In the genomic region with DNA sequence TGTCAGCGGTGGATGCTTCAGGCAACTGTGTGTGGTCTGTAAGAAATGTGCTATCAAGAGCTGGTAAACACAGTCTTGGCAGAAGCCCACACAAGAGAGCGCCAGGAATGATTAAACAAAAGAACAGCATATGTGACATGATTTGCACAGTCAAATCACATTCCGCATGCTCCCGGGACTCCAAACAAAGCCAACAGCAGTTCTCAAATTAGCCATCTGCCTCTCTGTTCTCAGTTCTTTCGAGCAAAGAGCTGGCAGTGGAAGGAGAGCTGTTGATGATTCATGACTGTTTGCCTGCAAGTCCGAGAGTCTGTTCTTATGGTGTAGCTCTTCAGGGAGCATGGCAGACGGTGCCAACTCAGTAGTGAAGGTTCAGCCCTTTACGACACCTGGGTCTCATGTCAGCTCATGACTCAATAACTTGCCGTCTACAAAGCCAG, we compare ENCODE assay signal across 8 mouse cellular contexts. TPM values are rescaled to one million over a fixed set of nuclear protein-coding genes. Genes with fewer than 3 reads are reported as not detected.
DNase-seq lines count a peak whose midpoint lies in the region; ATAC-seq lines count a peak whose summit lies in the region.

No protein-coding gene starts in this region.

- H3K27me3 ChIP-seq in heart, embryonic 14.5 days (ENCODE audit: control insufficient read depth, insufficient read depth, low read length): no peaks in the 10 kb centered on the region
- no peaks in the 10 kb centered on the region for H3K27me3 ChIP-seq in hindbrain, embryonic 10.5 days (ENCODE audit: insufficient read depth, poor library complexity, severe bottlenecking)
- no peaks in the 10 kb centered on the region for H3K27me3 ChIP-seq in midbrain, embryonic 15.5 days (replicated peaks)

- 69% methylated on average over 9 of the region's 9 CpGs for WGBS in heart, embryonic 14.5 days
- 75% methylated on average over 9 of the region's 9 CpGs for WGBS in hindbrain, embryonic 10.5 days
- 23% methylated on average over 9 of the region's 9 CpGs for WGBS in midbrain, embryonic 15.5 days

- peak overlapping the region; percentile 49 to 57; a peak in 2 of 4 replicates for H3K27ac ChIP-seq in heart, embryonic 14.5 days (replicated peaks in 1 of 2; ENCODE audit: control insufficient read depth in 1 of 2, insufficient read depth in 1 of 2, low read depth in 2 of 2, low read length in 2 of 2)
- 0 out of 2 replicates have a peak overlapping the region, but pooled peaks have one; percentile 42 for H3K27ac ChIP-seq in hindbrain, embryonic 10.5 days
- peak overlapping the region; percentile 32 for H3K27ac ChIP-seq in midbrain, embryonic 15.5 days

- no peak for DNase-seq in heart, postnatal 25 days (ENCODE audit: low spot score)
- peak; percentile 89 to 91 for DNase-seq in cerebellum, postnatal 10 days
- no peak for DNase-seq in hindbrain, embryonic 10.5 days (ENCODE audit: low spot score)
- peak; percentile 67 for DNase-seq in left cerebral cortex, adult 11 months (ENCODE audit: low spot score)
- DNase-seq in thymus, postnatal 14 days: no peak
- no peak for DNase-seq in embryo, embryonic 10.5 days (ENCODE audit: low spot score)

- H3K4me3 ChIP-seq in heart, embryonic 14.5 days (ENCODE audit: control insufficient read depth in 1 of 2, insufficient read depth in 1 of 2, low read depth in 1 of 2, low read length in 2 of 2): no peak overlapping the region
- H3K4me3 ChIP-seq in hindbrain, embryonic 10.5 days: no peak overlapping the region
- no peak overlapping the region for H3K4me3 ChIP-seq in midbrain, embryonic 15.5 days

- H3K4me1 ChIP-seq in heart, embryonic 14.5 days (ENCODE audit: control insufficient read depth in 2 of 2, insufficient read depth in 2 of 2, low read length in 2 of 2): peaks cover 2 to 7% of the 10 kb centered on the region in 2 experiments; a peak in 2 of 4 replicates
- H3K4me1 ChIP-seq in hindbrain, embryonic 10.5 days (replicated peaks): peaks cover 8% of the 10 kb centered on the region; the same call in 1 of the 2 replicates
- H3K4me1 ChIP-seq in midbrain, embryonic 15.5 days: no peaks in the 10 kb centered on the region

- no peaks in the 10 kb centered on the region for H3K9me3 ChIP-seq in heart, embryonic 14.5 days (ENCODE audit: control insufficient read depth, low read length)
- H3K9me3 ChIP-seq in hindbrain, embryonic 10.5 days: no peaks in the 10 kb centered on the region
- H3K9me3 ChIP-seq in midbrain, embryonic 15.5 days: no peaks in the 10 kb centered on the region

- no peak for ATAC-seq in heart, embryonic 14.5 days (ENCODE audit: insufficient number of reproducible peaks, insufficient read depth, low FRiP score, low read depth)
- peak; percentile 82 for ATAC-seq in midbrain, embryonic 15.5 days (replicated peaks)

- H3K9ac ChIP-seq in heart, embryonic 14.5 days (ENCODE audit: low read length): no peak overlapping the region
- no peak overlapping the region for H3K9ac ChIP-seq in midbrain, embryonic 15.5 days

- intact Hi-C loops in heart, postnatal 25 days (cut with DNase I): no loop called here

- peaks cover 13% of the 10 kb centered on the region; the same call in 1 of the 2 replicates for H3K36me3 ChIP-seq in heart, embryonic 14.5 days (ENCODE audit: control insufficient read depth, insufficient read depth, low read length)
- peaks cover 56% of the 10 kb centered on the region for H3K36me3 ChIP-seq in hindbrain, embryonic 10.5 days
- H3K36me3 ChIP-seq in midbrain, embryonic 15.5 days (replicated peaks): no peaks in the 10 kb centered on the region

- H3K4me2 ChIP-seq in heart, embryonic 14.5 days (ENCODE audit: low read length): no peak overlapping the region
- H3K4me2 ChIP-seq in midbrain, embryonic 15.5 days: no peak overlapping the region

RNA-seq across cellular contexts. Expression of a gene that starts 18.1 kb away (rescaled TPM):
- polyA plus RNA-seq in heart, embryonic 14.5 days (2014; fragmentation: Nextera tagmentation; extraction: Ambion mirVana): 6.9 and 7.3 TPM in 2 replicates
- total RNA-seq in heart, postnatal 25 days (2021): 1 to 10 TPM; 7.1 to 7.6 TPM
- polyA plus RNA-seq in hindbrain, embryonic 10.5 days (2016; fragmentation: Nextera tagmentation; extraction: Ambion mirVana): 12.1 and 13.6 TPM in 2 replicates
- 8.0 and 8.2 TPM in 2 replicates for polyA plus RNA-seq in midbrain, embryonic 15.5 days (2015; fragmentation: Nextera tagmentation; extraction: Ambion mirVana)

Comparison
In these comparisons a context has a peak if more than half of its experiments do, and no peak if none do; other contexts are left out.
1. DNase-seq: peak in cerebellum, postnatal 10 days (2 of 2) and left cerebral cortex, adult 11 months (single experiment); none in heart, postnatal 25 days (single experiment), hindbrain, embryonic 10.5 days (single experiment), thymus, postnatal 14 days (single experiment) and embryo, embryonic 10.5 days (single experiment).
2. Peak in every context shown above with its lines, with median percentiles within 50 percentile points of each other: H3K27ac ChIP-seq.